Comparison of ENCODE assay signal across 23 mouse cellular contexts in the genomic region with DNA sequence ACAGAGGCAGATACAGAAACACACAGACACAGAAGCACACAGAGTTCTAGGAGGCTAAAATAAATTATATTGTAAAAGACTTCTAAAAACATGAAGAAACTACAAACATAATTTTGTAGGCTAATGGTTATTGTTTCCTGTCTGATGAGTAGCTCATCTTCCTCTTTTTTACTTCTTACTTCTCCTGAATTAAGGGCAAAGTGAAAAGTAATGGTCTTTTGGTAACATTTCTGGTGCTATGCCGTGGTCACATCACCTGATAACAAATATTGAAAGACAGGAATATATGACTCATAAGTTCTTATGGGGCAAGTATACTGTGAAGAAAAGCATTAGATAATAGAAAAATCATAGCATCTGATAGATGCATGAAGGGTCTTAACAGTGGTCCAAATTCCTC. TPM values are rescaled to one million over a fixed set of nuclear protein-coding genes. Genes with fewer than 3 reads are reported as not detected.
DNase-seq lines count a peak whose midpoint lies in the region; ATAC-seq and TF ChIP-seq lines count a peak whose summit lies in the region.
"Had no signal": no experiment of that assay in that cellular context is flagged by ENCODE, and none has a peak within 500 bp of the region (broad histone marks: within the 10 kb centered on the region; RNA-seq: fewer than 3 reads in every experiment).

No protein-coding gene starts in this region.

- H3K4me1 ChIP-seq in MEL (ENCODE audit: control insufficient read depth in 1 of 2, insufficient read depth in 2 of 2, low read length in 2 of 2) = no peaks in the 10 kb centered on the region
- H3K4me1 ChIP-seq: embryonic facial prominence, embryonic 12.5 days; embryonic facial prominence, embryonic 15.5 days; forebrain, embryonic 12.5 days; forebrain, embryonic 15.5 days; heart, embryonic 10.5 days; hindbrain, embryonic 12.5 days; hindbrain, embryonic 15.5 days had no signal

- H3K27me3 ChIP-seq in MEL (ENCODE audit: control insufficient read depth in 1 of 2, insufficient read depth in 2 of 2, low read length in 2 of 2) = no peaks in the 10 kb centered on the region; a peak in 1 of 4 replicates
- H3K27me3 ChIP-seq: embryonic facial prominence, embryonic 12.5 days; embryonic facial prominence, embryonic 15.5 days; forebrain, embryonic 12.5 days; forebrain, embryonic 15.5 days; heart, embryonic 13.5 days; hindbrain, embryonic 12.5 days; hindbrain, embryonic 15.5 days had no signal

- TF ChIP-seq CTCF in MEL (IDR thresholded peaks at IDR 0.05 in 2 of 3, conservative IDR thresholded peaks at IDR 0.05 in 1 of 3; ENCODE audit: control insufficient read depth in 1 of 3, insufficient read depth in 1 of 3, low read depth in 2 of 3, low read length in 3 of 3, poor library complexity in 1 of 3, severe bottlenecking in 1 of 3) = no peak

- H3K36me3 ChIP-seq in MEL (ENCODE audit: control insufficient read depth in 1 of 2, insufficient read depth in 2 of 2, low read length in 2 of 2) = no peaks in the 10 kb centered on the region
- H3K36me3 ChIP-seq: embryonic facial prominence, embryonic 12.5 days; embryonic facial prominence, embryonic 15.5 days; forebrain, embryonic 12.5 days; forebrain, embryonic 15.5 days; heart, embryonic 10.5 days; heart, embryonic 13.5 days; hindbrain, embryonic 12.5 days; hindbrain, embryonic 15.5 days had no signal

- no peak for TF ChIP-seq RAD21 in MEL (IDR thresholded peaks at IDR 0.05; ENCODE audit: low read depth, low read length)

- H3K4me3 ChIP-seq in MEL (ENCODE audit: control insufficient read depth in 1 of 2, insufficient read depth in 1 of 2, low read depth in 2 of 2, low read length in 2 of 2) = no peak overlapping the region
- H3K4me3 ChIP-seq: embryonic facial prominence, embryonic 12.5 days; embryonic facial prominence, embryonic 15.5 days; forebrain, embryonic 12.5 days; forebrain, embryonic 15.5 days; heart, adult 2 months; heart, embryonic 10.5 days; heart, embryonic 13.5 days; hindbrain, embryonic 12.5 days; hindbrain, embryonic 15.5 days had no signal

- no peaks in the 10 kb centered on the region for H3K9me3 ChIP-seq in MEL (replicated peaks; ENCODE audit: insufficient read depth, low read length)
- H3K9me3 ChIP-seq: embryonic facial prominence, embryonic 12.5 days; embryonic facial prominence, embryonic 15.5 days; forebrain, embryonic 12.5 days; forebrain, embryonic 15.5 days; heart, embryonic 10.5 days; heart, embryonic 13.5 days; hindbrain, embryonic 12.5 days; hindbrain, embryonic 15.5 days had no signal

- ATAC-seq in granulocyte monocyte progenitor cell, adult 5-6 weeks (replicated peaks; ENCODE audit: poor library complexity, severe bottlenecking) = peak; percentile 84
- peak; percentile 66 for ATAC-seq in megakaryocyte progenitor cell, adult 5-6 weeks (replicated peaks; ENCODE audit: poor library complexity)
- ATAC-seq: activated CD4-positive, CD25-positive, alpha-beta regulatory T cell, adult 4 months; forebrain, embryonic 15.5 days; intestine, postnatal 0 days had no signal

- intact Hi-C loops in heart, postnatal 10 days (cut with DNase I) = no loop called here

- no peak overlapping the region for H3K9ac ChIP-seq in MEL (ENCODE audit: control insufficient read depth, low read depth, low read length, poor library complexity, severe bottlenecking)
- H3K9ac ChIP-seq: embryonic facial prominence, embryonic 12.5 days; embryonic facial prominence, embryonic 15.5 days; forebrain, embryonic 12.5 days; forebrain, embryonic 15.5 days; heart, embryonic 13.5 days; hindbrain, embryonic 12.5 days; hindbrain, embryonic 15.5 days had no signal

- DNase-seq in MEL (ENCODE audit: low read depth, low spot score) = peak; percentile 8
- DNase-seq in kidney, postnatal 25 days = no peak
- no peak for DNase-seq in heart, postnatal 10 days
- DNase-seq in layer of hippocampus, adult 9-10 months (ENCODE audit: low spot score) = no peak
- DNase-seq: adrenal gland, adult 8-10 months; adrenal gland, postnatal 25 days; cerebellum, adult 18-20 months; cerebellum, adult 9-10 months; cerebellum, postnatal 14 days; gastrocnemius, postnatal 25 days; heart, adult 2 months had no signal

- no peaks in the 10 kb centered on the region for H3K79me2 ChIP-seq in MEL (ENCODE audit: control insufficient read depth, insufficient read depth, low read length, poor library complexity)

- no peak overlapping the region for H3K27ac ChIP-seq in MEL (ENCODE audit: control insufficient read depth, low read depth, low read length)
- H3K27ac ChIP-seq: embryonic facial prominence, embryonic 12.5 days; embryonic facial prominence, embryonic 15.5 days; forebrain, embryonic 12.5 days; forebrain, embryonic 15.5 days; heart, adult 2 months; heart, embryonic 10.5 days; heart, embryonic 13.5 days; hindbrain, embryonic 12.5 days; hindbrain, embryonic 15.5 days had no signal

- no peak for TF ChIP-seq POLR2A in MEL (IDR thresholded peaks at IDR 0.05; ENCODE audit: control insufficient read depth in 1 of 2, insufficient read depth in 1 of 2, low read depth in 1 of 2, low read length in 2 of 2, poor library complexity in 1 of 2)

- TF ChIP-seq EP300 in MEL (IDR thresholded peaks at IDR 0.05; ENCODE audit: low read depth in 1 of 2, low read length in 2 of 2) = no peak

TF ChIP-seq in MEL, 35 proteins besides CTCF, POLR2A, EP300 and RAD21:
- TF ChIP-seq MAX (IDR thresholded peaks at IDR 0.05; ENCODE audit: low read length) (no peak), CHD1 (IDR thresholded peaks at IDR 0.05; ENCODE audit: low read depth, low read length) (no peak), TCF12 (IDR thresholded peaks at IDR 0.05; ENCODE audit: low read depth, low read length) (no peak), USF1 (IDR thresholded peaks at IDR 0.05; ENCODE audit: low read depth, low read length) (no peak)
TF ChIP-seq in MEL: peak in this region for 0.

RNA-seq across cellular contexts. Expression of gene Mrc1, which starts 42.9 kb away (rescaled TPM):
- total RNA-seq in MEL (2012; rRNA removed) = 0.07 and 0.08 TPM in 2 replicates
- not detected for polyA plus RNA-seq in MEL (2012; ENCODE audit: insufficient read depth in 1 of 2, insufficient read length in 2 of 2, low read depth in 1 of 2, low replicate concordance in 2 of 2, missing spikeins in 1 of 2)
- 0.88 and 1.4 TPM in 2 replicates for total RNA-seq in granulocyte monocyte progenitor cell, adult 5-6 weeks (2014; fragmentation: Nextera tagmentation)
- 0.82 and 1.1 TPM in 2 replicates for total RNA-seq in granulocyte monocyte progenitor cell, adult 5-6 weeks (2017)
- total RNA-seq in megakaryocyte progenitor cell, adult 5-6 weeks (2015) = 0.85 and 1.4 TPM in 2 replicates
- total RNA-seq in megakaryocyte progenitor cell, adult 5-6 weeks (2017) = 1.4 and 2.1 TPM in 2 replicates
- total RNA-seq in heart, postnatal 10 days (2021) = 10 to 100 TPM; 15.8 to 19.7 TPM

Comparison
In these comparisons a context has a peak if more than half of its experiments do, and no peak if none do; other contexts are left out.
1. RNA of gene Mrc1, which starts 42.9 kb away (total RNA-seq): 15.8 to 19.7 TPM in heart, postnatal 10 days; 0.85 to 2.1 TPM in megakaryocyte progenitor cell, adult 5-6 weeks, 0.82 to 1.4 TPM in granulocyte monocyte progenitor cell, adult 5-6 weeks and 0.07 to 0.08 TPM in MEL; every median in the first group is over 4 times any median in the second.